Mouse (Mus musculus): Measurements from ENCODE around the gene Sox3.

- no peak for TF ChIP-seq CTCF (IDR thresholded peaks at IDR 0.05; ENCODE audit: control insufficient read depth, insufficient read depth, low read length)
- TF ChIP-seq POLR2A (IDR thresholded peaks at IDR 0.05; ENCODE audit: borderline replicate concordance, control insufficient read depth, low read depth, low read length), result no peak
These were observed 6.3 kb upstream of the Sox3 start for GRCm38 (mm10) chrX:60899546-60899945.
